Mouse (Mus musculus) kidney, adult 11 months (tissue): ENCODE results near the gene Olfr372.

ENCODE experiments used
- DNase-seq: peaks from one replicate; pipeline ENCODE4 v3.0.0; 2022

Gene Olfr372

GRCm38 (mm10) chr8:72105165-72105564 lies 64.1 kb downstream of the Olfr372 start:
- DNase-seq = no peak

GRCm38 (mm10) chr8:72106740-72107139 lies 65.7 kb downstream of the Olfr372 start, which contains the start of gene Olfr374:
Gene Olfr374, plus strand, starts transcription at chr8:72107040.
- DNase-seq = no peak
